10 mouse cellular contexts compared by ENCODE assay signal in the genomic region with DNA sequence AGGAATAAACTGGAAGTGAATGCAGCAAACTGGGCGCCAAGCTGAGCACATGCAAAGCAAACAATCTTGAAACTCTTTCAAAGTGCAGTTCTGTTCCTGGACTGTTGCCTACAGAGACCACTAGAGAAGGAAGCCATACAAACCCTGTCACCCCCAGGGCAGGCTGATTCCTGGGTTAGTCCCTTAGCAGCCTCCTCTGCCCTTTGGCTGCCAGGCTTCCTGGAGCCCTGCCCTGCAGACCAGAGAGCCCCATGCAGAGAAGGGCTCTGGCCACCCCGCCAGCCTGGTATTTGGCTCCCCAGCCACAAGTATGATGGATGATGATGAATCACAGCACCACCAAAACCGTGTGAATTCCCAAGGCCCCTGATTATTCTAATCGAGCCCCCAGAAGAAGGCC.
DNase-seq lines count a peak whose midpoint lies in the region; TF ChIP-seq lines count a peak whose summit lies in the region.
"Had no signal": no experiment of that assay in that cellular context is flagged by ENCODE, and none has a peak within 500 bp of the region (broad histone marks: within the 10 kb centered on the region; RNA-seq: fewer than 3 reads in every experiment).

No protein-coding gene starts in this region.

- peak; percentile 4 to 36 for DNase-seq in cerebellum, postnatal 10 days
- DNase-seq in cerebellum, postnatal 36 days = no peak
- peak; percentile 5 for DNase-seq in left cerebral cortex, postnatal 4 days
- no peak for DNase-seq in left cerebral cortex, adult 11 months (ENCODE audit: low spot score)
- peak; percentile 28 for DNase-seq in brain, embryonic 14.5 days (ENCODE audit: low read depth)
- peak; percentile 11 for DNase-seq in lung, postnatal 10 days
- DNase-seq in thymus, postnatal 14 days = no peak
- no peak for DNase-seq in cerebellum, adult 18-20 months
- DNase-seq: cerebellum, adult 9-10 months; gastrocnemius, postnatal 25 days had no signal

- no peak for TF ChIP-seq CTCF in brain, embryonic 14.5 days (IDR thresholded peaks at IDR 0.05; ENCODE audit: borderline replicate concordance, extremely low read depth, insufficient read depth, insufficient read length)

- no peak for TF ChIP-seq POLR2A in brain, embryonic 14.5 days (IDR thresholded peaks at IDR 0.05; ENCODE audit: borderline replicate concordance, extremely low read depth, insufficient read depth, insufficient read length, poor library complexity, severe bottlenecking)

- intact Hi-C loops in left cerebral cortex, postnatal 4 days (cut with DNase I) = no loop called here

Comparison
In these comparisons a context has a peak if more than half of its experiments do, and no peak if none do; other contexts are left out.
1. DNase-seq: peak in cerebellum, postnatal 10 days (2 of 2), left cerebral cortex, postnatal 4 days (single experiment), brain, embryonic 14.5 days (single experiment) and lung, postnatal 10 days (single experiment); none in cerebellum, postnatal 36 days (0 of 2), left cerebral cortex, adult 11 months (single experiment), thymus, postnatal 14 days (single experiment) and cerebellum, adult 18-20 months (0 of 2).